ENCODE assay signal across 10 mouse cellular contexts in genomic region chr5:149209328-149209727, GRCm38 (mm10). TPM values are rescaled to one million over a fixed set of nuclear protein-coding genes. Genes with fewer than 3 reads are reported as not detected.
DNase-seq lines count a peak whose midpoint lies in the region; ATAC-seq lines count a peak whose summit lies in the region.
"Had no signal": no experiment of that assay in that cellular context is flagged by ENCODE, and none has a peak within 500 bp of the region (broad histone marks: within the 10 kb centered on the region; RNA-seq: fewer than 3 reads in every experiment).

No protein-coding gene starts in this region.

- no peak overlapping the region for H3K4me2 ChIP-seq in embryonic facial prominence, embryonic 11.5 days (ENCODE audit: low read depth, low read length)
- H3K4me2 ChIP-seq in lung, embryonic 16.5 days (ENCODE audit: low read depth, low read length) = no peak overlapping the region
- H3K4me2 ChIP-seq: embryonic facial prominence, embryonic 13.5 days had no signal

- peak; percentile 25 for DNase-seq in embryonic facial prominence, embryonic 11.5 days (ENCODE audit: low spot score)
- DNase-seq in embryonic facial prominence, embryonic 10.5 days (ENCODE audit: low spot score) = no peak
- DNase-seq in lung, postnatal 25 days (ENCODE audit: low spot score) = no peak
- peak; percentile 71 for DNase-seq in mesoderm, embryonic 11.5 days (ENCODE audit: low read depth, low spot score)
- DNase-seq in retina, embryonic 14.5 days (ENCODE audit: low spot score) = peak; percentile 35
- no peak for DNase-seq in adrenal gland, adult 8-10 months
- DNase-seq in cerebellum, adult 18-20 months = no peak

- H3K9me3 ChIP-seq in embryonic facial prominence, embryonic 11.5 days (replicated peaks; ENCODE audit: control insufficient read depth, low read length) = no peaks in the 10 kb centered on the region
- H3K9me3 ChIP-seq in embryonic facial prominence, embryonic 10.5 days = no peaks in the 10 kb centered on the region
- H3K9me3 ChIP-seq in lung, embryonic 16.5 days (ENCODE audit: control insufficient read depth, low read length) = no peaks in the 10 kb centered on the region
- H3K9me3 ChIP-seq: embryonic facial prominence, embryonic 13.5 days had no signal

- WGBS in embryonic facial prominence, embryonic 11.5 days = 54% methylated on average over 8 of the region's 8 CpGs
- WGBS in embryonic facial prominence, embryonic 10.5 days = 58% methylated on average over 8 of the region's 8 CpGs
- 42% methylated on average over 8 of the region's 8 CpGs for WGBS in lung, embryonic 16.5 days

- H3K27ac ChIP-seq in embryonic facial prominence, embryonic 11.5 days (replicated peaks; ENCODE audit: low read depth, low read length) = no peak overlapping the region
- no peak overlapping the region for H3K27ac ChIP-seq in embryonic facial prominence, embryonic 10.5 days (replicated peaks)
- H3K27ac ChIP-seq in lung, embryonic 16.5 days (ENCODE audit: low read length) = no peak overlapping the region
- H3K27ac ChIP-seq: embryonic facial prominence, embryonic 13.5 days; kidney, postnatal 0 days had no signal

- H3K9ac ChIP-seq in embryonic facial prominence, embryonic 11.5 days (replicated peaks; ENCODE audit: low read length) = no peak overlapping the region
- no peak overlapping the region for H3K9ac ChIP-seq in lung, embryonic 16.5 days (ENCODE audit: low read length)
- H3K9ac ChIP-seq: embryonic facial prominence, embryonic 13.5 days had no signal

- H3K4me1 ChIP-seq in embryonic facial prominence, embryonic 11.5 days (ENCODE audit: control insufficient read depth, insufficient read depth, low read length) = no peaks in the 10 kb centered on the region
- H3K4me1 ChIP-seq in embryonic facial prominence, embryonic 10.5 days = 0 out of 2 replicates have a peak, but pooled peaks cover 4% of the 10 kb centered on the region
- 0 out of 2 replicates have a peak, but pooled peaks cover 4% of the 10 kb centered on the region for H3K4me1 ChIP-seq in lung, embryonic 16.5 days (replicated peaks; ENCODE audit: control insufficient read depth, insufficient read depth, low read length)

- peak; percentile 81 for ATAC-seq in embryonic facial prominence, embryonic 11.5 days (replicated peaks; ENCODE audit: insufficient number of reproducible peaks, low FRiP score, low TSS enrichment, low read depth)
- peak; percentile 62 for ATAC-seq in lung, embryonic 16.5 days (ENCODE audit: low read depth)

- no peak overlapping the region for H3K4me3 ChIP-seq in embryonic facial prominence, embryonic 11.5 days (ENCODE audit: low read depth, low read length)
- H3K4me3 ChIP-seq in embryonic facial prominence, embryonic 10.5 days = no peak overlapping the region
- H3K4me3 ChIP-seq in lung, embryonic 16.5 days (ENCODE audit: low read length) = no peak overlapping the region
- H3K4me3 ChIP-seq: embryonic facial prominence, embryonic 13.5 days had no signal

- H3K36me3 ChIP-seq in embryonic facial prominence, embryonic 11.5 days (replicated peaks; ENCODE audit: control insufficient read depth, insufficient read depth, low read depth, low read length) = peaks cover 11% of the 10 kb centered on the region
- H3K36me3 ChIP-seq in embryonic facial prominence, embryonic 10.5 days (replicated peaks) = peaks cover 96% of the 10 kb centered on the region
- peaks cover 50% of the 10 kb centered on the region for H3K36me3 ChIP-seq in lung, embryonic 16.5 days (ENCODE audit: control insufficient read depth, insufficient read depth, low read length)

- no peaks in the 10 kb centered on the region for H3K27me3 ChIP-seq in embryonic facial prominence, embryonic 11.5 days (ENCODE audit: control insufficient read depth, insufficient read depth, low read length)
- H3K27me3 ChIP-seq in embryonic facial prominence, embryonic 10.5 days (replicated peaks; ENCODE audit: low read depth, poor library complexity, severe bottlenecking) = no peaks in the 10 kb centered on the region
- no peaks in the 10 kb centered on the region for H3K27me3 ChIP-seq in lung, embryonic 16.5 days (ENCODE audit: control insufficient read depth, insufficient read depth, low read depth, low read length)
- H3K27me3 ChIP-seq: embryonic facial prominence, embryonic 13.5 days had no signal

RNA-seq across cellular contexts. Expression of gene Hmgb1, which starts 25.0 kb away (rescaled TPM):
- 2,078 and 2,281 TPM in 2 replicates for polyA plus RNA-seq in embryonic facial prominence, embryonic 11.5 days (2014; fragmentation: Nextera tagmentation; extraction: Ambion mirVana)
- polyA plus RNA-seq in embryonic facial prominence, embryonic 10.5 days (2016; fragmentation: Nextera tagmentation; extraction: Ambion mirVana) = 1,556 and 1,753 TPM in 2 replicates
- 1,316 and 1,601 TPM in 2 replicates for polyA plus RNA-seq in lung, embryonic 16.5 days (2015; fragmentation: Nextera tagmentation; extraction: Ambion mirVana)
- 100 to 1,000 TPM; 138 to 162 (median 149) TPM for total RNA-seq in adrenal gland, adult 8-10 months (2022)

RNA-seq across cellular contexts. Expression of gene Uspl1, which starts 25.2 kb away (rescaled TPM):
- polyA plus RNA-seq in embryonic facial prominence, embryonic 11.5 days (2014; fragmentation: Nextera tagmentation; extraction: Ambion mirVana) = 77.6 and 82.1 TPM in 2 replicates
- 76.3 and 78.3 TPM in 2 replicates for polyA plus RNA-seq in embryonic facial prominence, embryonic 10.5 days (2016; fragmentation: Nextera tagmentation; extraction: Ambion mirVana)
- polyA plus RNA-seq in lung, embryonic 16.5 days (2015; fragmentation: Nextera tagmentation; extraction: Ambion mirVana) = 32.7 and 37.5 TPM in 2 replicates
- total RNA-seq in adrenal gland, adult 8-10 months (2022) = 10 to 100 TPM; 34.8 to 44.1 (median 37.0) TPM

RNA-seq across cellular contexts. Expression of gene Alox5ap, which starts 55.2 kb away (rescaled TPM):
- 8.5 and 8.7 TPM in 2 replicates for polyA plus RNA-seq in embryonic facial prominence, embryonic 11.5 days (2014; fragmentation: Nextera tagmentation; extraction: Ambion mirVana)
- polyA plus RNA-seq in embryonic facial prominence, embryonic 10.5 days (2016; fragmentation: Nextera tagmentation; extraction: Ambion mirVana) = 5.5 and 5.8 TPM in 2 replicates
- 22.0 and 22.9 TPM in 2 replicates for polyA plus RNA-seq in lung, embryonic 16.5 days (2015; fragmentation: Nextera tagmentation; extraction: Ambion mirVana)
- total RNA-seq in adrenal gland, adult 8-10 months (2022) = 10 to 100 TPM; 14.1 to 24.7 (median 21.0) TPM

Comparison
In these comparisons a context has a peak if more than half of its experiments do, and no peak if none do; other contexts are left out.
1. DNase-seq: peak in embryonic facial prominence, embryonic 11.5 days (single experiment), mesoderm, embryonic 11.5 days (single experiment) and retina, embryonic 14.5 days (single experiment); none in embryonic facial prominence, embryonic 10.5 days (single experiment), lung, postnatal 25 days (single experiment), adrenal gland, adult 8-10 months (single experiment) and cerebellum, adult 18-20 months (0 of 2).